Mouse (Mus musculus) olfactory bulb, adult 2 months (tissue): Measurements from ENCODE around the gene Myl3.

ENCODE experiments used
- CTCF ChIP-seq: fragments of 200-500 bp; IDR thresholded peaks from 2 replicates; pipeline ENCODE4 v1.5.1; 2012; ENCODE audit warnings: low read depth, mild to moderate bottlenecking, low read length, moderate library complexity; ENCODE audit not compliant: insufficient read depth
- POLR2A ChIP-seq: fragments of 200-500 bp; IDR thresholded peaks from 2 replicates; pipeline ENCODE4 v1.6.1; 2012; ENCODE audit warnings: mild to moderate bottlenecking, low read depth, low read length, moderate library complexity; ENCODE audit not compliant: insufficient read depth

DNA sequence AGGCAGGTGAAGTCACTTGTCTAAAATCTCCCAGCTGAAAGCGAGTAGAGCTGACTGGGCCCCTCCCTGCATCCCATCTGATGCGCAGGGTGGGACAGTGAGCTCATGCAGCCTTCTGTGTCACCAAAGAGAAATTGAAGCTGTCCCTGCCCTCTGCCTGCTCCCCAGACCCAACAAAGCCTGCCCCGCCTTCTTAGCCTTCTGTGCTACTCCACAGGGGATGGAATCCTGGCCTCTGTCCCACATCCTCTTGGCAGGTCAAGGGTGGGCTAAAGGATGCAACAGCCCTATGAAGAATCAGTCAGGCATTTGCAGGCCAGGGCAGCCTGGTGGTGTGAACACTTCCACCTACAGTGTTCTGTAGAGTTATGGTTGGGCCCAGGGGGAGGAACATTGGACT is 44.2 kb upstream of the Myl3 start:
- no peak for TF ChIP-seq POLR2A
- TF ChIP-seq CTCF, result no peak
